Mouse (Mus musculus) liver, adult 2 months (tissue): Measurements from ENCODE around the gene Ap3s2.

Experiments
- CTCF ChIP-seq: fragments of 200-500 bp; IDR thresholded peaks from 2 replicates; pipeline ENCODE4 v1.5.1; 2011; ENCODE audit warnings: low read depth, low read length, control low read depth
- POLR2A ChIP-seq: fragments of 200-500 bp; IDR thresholded peaks from 2 replicates; pipeline ENCODE4 v1.6.1; 2011; ENCODE audit warnings: low read length, control low read depth; ENCODE audit not compliant: insufficient read depth; ENCODE audit errors: extremely low read depth

- no peak for TF ChIP-seq CTCF
- TF ChIP-seq POLR2A = no peak
Observed at GRCm38 (mm10) chr7:79831145-79831544, 89.3 kb downstream of the Ap3s2 start.
